Mouse (Mus musculus) forelimb bud, embryonic 11.5 days (tissue): ENCODE results near the gene Trappc1.

Experiments used
- DNase-seq: peaks from one replicate; pipeline ENCODE4 v3.0.0-alpha.2; 2012; ENCODE audit warnings: low read depth, low spot score

Gene Trappc1

DNA sequence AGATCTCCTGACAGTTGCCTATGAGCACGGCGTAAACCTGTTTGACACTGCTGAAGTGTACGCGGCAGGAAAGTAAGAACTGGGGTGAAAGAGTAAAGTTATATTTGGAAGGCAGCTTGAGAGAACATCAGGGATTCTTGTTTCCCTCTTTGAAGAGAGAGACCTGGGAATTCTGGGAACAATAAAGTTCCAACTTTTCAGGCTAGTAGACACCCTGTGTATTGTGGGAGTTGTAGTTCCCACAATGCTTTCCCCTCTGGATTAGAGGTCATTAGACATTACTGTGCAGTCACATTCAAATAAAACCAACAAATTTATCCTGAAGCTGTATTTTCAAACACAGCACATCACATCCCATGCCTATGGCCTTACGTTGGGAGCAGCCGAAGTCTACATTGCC lies 4.7 kb downstream of the Trappc1 start:
- no peak for DNase-seq

- no peak for DNase-seq
Measured at GRCm38 (mm10) chr11:69331152-69331551, 7.4 kb downstream of the Trappc1 start.

GRCm38 (mm10) chr11:69331929-69332405 lies 8.2 kb downstream of the Trappc1 start:
- DNase-seq = peak; percentile 78

GRCm38 (mm10) chr11:69332713-69333253 lies 9.0 kb downstream of the Trappc1 start:
- DNase-seq = peak; percentile 29

DNA sequence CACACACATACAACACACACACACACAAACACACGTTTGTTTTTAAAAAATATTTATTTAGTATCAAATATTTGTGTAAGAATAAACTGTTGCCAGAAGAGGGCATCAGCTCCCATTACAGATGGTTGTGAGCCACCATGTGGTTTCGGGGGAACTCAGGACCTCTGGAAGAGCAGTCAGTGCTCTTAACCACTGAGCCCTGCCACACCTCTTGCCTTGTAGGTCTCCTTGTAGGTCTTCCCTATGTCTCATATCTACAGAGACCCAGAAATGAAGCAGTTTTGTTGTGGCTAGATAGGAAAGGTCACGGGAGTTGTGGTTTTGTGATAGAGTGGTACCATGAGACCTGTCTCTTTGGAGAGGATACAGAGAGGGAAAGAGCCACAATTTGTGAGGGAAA lies 10.1 kb downstream of the Trappc1 start:
- no peak for DNase-seq

DNA sequence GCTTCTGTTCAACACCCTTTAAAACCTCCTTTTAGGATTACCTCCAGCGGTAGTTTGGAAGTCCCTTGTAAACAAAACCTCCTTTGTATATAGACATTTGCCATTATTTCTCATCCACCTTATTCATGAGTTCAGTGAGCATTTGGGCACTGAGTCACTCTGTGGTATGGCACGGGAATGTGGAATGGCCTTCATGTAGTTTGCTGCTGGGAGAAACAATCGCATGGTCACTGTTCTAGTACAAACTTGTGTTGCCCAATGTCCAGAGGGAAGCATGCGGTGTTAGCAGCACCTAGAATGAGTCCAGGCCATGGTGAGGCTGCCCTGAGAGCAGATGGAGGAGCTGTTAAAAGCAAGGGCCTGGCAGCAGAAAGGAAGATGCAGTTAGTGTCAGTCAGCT lies 11.0 kb downstream of the Trappc1 start:
- DNase-seq = no peak

DNA sequence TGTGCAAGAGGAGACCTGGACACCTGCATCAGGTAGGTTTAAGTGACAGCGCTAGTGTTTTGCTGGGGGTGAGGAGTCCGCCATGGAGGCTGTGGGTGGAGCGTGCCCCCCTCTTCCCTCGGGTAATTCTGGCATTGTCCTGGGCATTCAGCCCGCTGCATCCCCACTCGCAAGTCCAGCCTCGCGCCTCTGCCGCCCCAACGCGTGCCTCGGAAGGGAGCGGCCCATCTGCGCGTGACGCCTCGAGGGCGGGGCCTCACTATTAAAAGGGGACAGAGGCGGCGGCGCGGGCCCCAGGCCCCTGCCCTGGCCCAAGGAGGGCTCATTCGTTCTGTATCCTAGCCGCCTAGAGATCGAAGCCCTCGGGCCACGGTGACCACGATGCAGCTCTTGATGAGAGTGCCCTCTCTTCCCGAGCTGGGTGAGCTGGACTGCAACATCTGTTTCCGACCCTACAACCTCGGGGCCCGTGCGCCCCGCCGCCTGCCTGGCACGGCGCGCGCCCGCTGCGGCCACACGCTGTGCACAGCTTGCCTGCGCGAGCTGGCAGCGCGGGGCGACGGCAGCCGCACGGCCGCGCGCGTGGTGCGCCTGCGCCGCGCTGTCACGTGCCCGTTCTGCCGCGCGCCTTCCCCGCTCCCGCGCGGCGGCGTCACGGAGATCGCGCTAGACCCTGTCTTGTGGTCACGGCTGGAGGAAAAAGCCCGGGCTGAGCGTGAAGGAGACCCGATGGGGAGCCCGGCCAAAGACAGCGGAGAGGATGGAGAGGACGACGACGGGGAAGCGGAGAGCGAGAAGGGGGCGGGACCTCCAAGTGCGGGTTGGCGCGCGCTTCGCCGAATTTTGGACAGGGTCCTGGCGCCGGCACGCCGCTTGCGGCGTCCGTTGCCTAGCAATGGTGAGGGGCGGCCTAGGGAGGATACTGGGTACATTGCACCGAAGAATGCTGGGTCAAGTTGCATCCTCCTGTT lies 16.7 kb downstream of the Trappc1 start, which contains the start of gene Rnf227:
TSS of gene Rnf227 (plus strand) at position 301 of the 971 bp plus-strand sequence.
- DNase-seq = peak; percentile 78

GRCm38 (mm10) chr11:69346441-69346840 lies 22.7 kb downstream of the Trappc1 start:
- DNase-seq = no peak

- DNase-seq = no peak
Measured at GRCm38 (mm10) chr11:69356544-69356943, 32.8 kb downstream of the Trappc1 start.

GRCm38 (mm10) chr11:69357690-69358089 lies 33.9 kb downstream of the Trappc1 start:
- no peak for DNase-seq

DNA sequence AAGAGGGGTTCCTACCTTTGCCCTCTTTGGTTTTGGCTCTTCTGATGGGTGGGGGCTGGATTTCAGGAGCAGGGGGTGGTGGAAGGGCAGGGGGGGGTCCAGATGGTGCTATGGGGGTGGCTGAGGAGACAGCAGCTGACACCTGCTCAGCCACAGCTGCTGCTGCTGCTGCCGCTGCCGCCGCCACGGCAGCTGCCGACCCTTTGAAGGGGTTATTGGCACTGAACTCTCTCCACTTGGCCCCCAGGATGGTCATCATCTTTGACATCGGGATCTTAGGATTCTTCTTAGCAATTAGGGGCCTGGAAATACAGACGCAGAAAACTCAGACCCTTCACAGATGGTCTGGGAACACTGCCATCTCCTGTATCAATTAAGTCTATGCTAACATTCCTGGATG lies 38.2 kb downstream of the Trappc1 start:
- DNase-seq = no peak

DNA sequence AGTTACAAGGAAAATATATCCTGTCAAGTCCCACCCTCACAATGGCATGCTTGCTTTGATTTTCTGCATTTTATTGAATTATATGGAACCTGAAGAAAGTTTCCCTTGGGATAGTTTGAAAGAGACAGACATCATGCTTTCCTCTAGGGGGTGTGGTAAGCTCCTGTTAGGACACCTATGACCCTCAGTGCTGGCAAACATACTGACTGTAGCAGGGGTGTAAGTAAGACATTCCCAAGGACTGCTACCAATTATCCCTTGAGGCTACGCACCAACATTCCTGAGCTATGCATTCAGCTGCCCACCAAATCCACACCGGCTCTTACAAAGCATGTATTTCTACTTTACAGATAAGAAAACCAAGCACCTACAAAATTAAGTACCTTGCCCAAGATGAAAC lies 38.7 kb downstream of the Trappc1 start:
- no peak for DNase-seq

- no peak for DNase-seq
Measured at GRCm38 (mm10) chr11:69364376-69364775, 40.6 kb downstream of the Trappc1 start.

DNA sequence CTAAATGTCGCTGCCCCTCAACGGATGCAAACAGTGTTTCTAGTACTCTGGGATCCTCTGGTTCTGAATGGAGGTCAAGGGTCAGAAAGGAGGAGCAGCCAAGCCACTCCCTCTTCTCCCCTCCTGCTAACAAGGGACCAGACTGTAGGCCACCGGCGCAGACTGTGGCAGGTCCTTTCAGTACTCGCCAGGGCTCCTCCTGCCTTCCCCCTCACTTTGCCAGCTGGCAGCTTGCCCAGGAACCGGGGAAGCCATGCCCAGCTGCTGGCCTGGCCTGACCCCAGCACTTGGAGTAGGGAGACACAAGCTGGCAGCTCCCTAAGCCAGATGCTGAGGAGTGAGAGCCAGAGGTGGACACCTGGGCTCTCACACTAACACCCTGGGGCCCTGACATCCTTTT lies 41.1 kb downstream of the Trappc1 start:
- DNase-seq = no peak

DNA sequence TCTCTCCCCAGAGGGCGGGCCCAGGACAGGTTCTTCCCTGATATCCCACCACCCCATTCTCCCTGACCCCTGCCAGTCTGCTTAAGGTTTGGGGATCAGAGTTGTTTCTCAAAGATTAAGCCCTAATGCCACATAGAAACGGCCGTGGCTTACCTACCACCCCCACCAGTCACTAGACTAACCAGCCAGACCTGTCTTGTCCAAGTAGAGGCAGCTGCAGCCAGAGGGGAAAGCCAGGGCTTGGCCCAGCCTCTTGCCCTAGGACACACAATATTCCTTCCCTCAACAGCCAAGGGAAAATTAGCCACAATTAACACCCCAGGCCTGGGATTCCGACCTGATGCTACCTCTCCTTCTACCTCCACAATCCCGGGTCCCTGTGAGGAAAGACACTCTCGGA lies 41.9 kb downstream of the Trappc1 start:
- DNase-seq = no peak

- peak; percentile 94 for DNase-seq
Measured at GRCm38 (mm10) chr11:69366157-69366854, 42.5 kb downstream of the Trappc1 start.

DNA sequence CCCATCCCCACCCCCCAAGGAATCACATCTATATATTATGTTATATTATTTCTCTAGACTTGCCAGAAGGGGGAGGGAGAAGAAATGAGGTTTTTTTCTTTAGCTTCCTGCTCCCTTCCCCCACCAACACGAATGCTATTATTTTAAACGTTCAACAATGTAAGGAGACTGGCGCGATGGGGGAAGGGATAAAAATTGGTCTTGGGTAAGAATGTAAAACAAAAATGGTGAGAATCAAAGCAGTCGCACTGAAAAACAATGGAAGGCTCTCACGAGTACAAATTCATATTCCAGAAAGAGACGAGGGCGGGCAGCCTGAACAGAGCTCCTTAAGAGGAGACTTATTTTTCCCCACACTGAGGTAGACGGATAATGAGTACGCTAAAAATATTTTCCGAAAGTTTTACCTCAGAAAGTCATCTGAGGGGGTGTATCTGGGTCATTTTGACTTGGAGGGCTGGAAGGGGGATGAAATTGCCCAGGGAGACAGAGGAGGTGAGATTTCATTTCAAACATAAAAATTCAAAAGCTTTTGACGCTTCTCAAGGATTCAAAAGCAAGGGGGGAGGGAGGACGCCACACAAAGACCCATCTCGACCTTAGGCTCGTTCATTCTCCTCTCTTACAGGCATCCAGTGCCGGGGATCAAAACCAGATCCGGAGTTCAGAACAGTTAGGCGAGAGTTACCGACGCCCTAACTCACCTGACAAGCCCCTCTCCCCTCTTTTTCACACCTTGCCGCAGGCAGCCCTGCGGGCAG lies 43.3 kb downstream of the Trappc1 start:
- DNase-seq = no peak

DNA sequence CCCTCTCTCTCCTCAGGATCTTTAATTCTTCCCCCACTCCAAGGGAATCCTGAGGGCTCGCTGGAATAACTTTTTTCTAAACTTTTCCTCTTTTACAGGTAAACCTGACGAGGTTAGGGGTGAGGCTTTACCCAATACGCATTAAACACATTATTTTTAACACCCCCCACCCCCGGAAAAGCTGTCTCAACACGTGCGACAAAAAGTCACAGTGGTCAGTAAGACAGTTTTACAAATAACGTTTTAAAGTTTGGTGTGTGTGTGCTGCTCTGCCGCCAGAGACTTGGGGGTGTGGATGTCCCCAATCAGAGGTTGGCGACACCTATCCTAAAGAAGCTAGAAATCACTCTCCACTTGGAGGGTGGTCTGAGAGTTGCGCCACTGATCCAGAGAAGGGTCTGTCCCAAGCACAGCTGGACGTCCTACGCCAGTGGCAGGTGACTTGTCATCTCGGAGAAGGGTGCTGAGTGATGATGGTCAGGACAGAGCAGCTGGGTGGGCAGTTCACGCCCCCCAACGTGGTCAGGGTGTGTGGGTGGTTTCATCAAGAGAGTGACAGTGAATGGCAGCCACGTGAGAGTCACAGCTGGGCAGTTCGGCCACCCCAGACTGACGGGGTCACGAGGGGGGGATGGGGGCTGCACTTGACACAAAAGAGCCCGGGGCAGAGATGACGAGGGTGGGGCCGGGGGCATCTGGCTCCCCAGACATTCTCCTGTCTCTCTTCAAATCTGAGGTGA lies 44.0 kb downstream of the Trappc1 start:
- no peak for DNase-seq

DNA sequence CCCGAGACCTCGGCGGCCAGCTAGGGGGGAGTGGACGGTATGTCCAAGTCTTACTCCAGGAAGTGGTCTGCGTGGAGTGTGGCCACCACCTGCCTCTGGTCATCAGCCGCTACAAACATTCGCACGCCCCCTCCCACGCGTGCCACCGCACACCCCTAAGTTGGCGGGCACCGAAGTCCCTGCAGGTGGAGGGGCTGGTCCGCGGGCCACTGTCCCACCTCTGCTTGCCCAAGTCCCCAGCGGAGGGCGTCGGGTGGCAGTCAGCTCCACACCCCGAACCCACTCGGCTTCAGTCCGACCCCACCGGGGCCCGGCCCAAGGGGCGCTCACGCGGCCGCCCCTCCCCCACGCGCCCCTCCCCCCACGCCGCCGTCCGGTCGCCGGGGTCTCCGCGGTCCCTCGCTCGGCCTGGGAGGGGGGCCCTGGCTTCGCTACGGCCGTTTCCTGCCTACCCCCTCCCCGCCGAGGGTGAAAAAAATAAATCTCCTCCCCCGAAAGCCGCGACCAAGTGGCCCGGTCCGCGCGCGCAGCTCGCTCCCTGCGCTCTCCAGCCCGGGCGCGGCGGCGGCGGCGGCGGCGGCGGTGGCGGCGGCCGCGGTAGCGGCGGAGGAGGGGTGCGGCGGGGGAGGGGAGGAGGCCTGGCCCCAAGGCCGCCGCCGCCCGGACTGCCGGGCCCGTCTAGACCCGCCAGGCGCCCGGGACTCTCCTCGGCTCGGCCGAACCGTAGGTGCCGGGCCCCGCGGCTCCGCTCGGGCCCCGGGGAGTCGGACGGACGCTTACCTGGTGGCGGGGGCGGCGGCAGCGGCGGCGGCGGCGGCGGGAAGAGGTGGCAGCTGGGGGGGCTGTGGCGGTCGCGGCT lies 44.8 kb downstream of the Trappc1 start:
- DNase-seq = no peak
